Mouse (Mus musculus) left cerebral cortex, postnatal 25 days (tissue): Measurements from ENCODE around the gene Tmem94. TPM values are rescaled to one million over a fixed set of nuclear protein-coding genes. Genes with fewer than 3 reads are reported as not detected.
A peak's percentile ranks its signal among the peaks of the same experiment; 100 is the strongest.
"Not testable (repeated sequence)": the region's sequence is repeated elsewhere in the genome, so short reads cannot be mapped to it uniquely, and the experiment has no call there.

Source experiments
- DNase-seq, 2 experiments: peaks; one replicate each; pipeline ENCODE4 v3.0.0; 2022; ENCODE audit warnings: low spot score in 2 of 2, mixed read lengths in 1 of 2
- intact Hi-C: fragments of 180-260 bp; cut with DNase I; formaldehyde crosslinking; loops from one replicate; pipeline ENCODE4 v1.15.1; 2025
- total RNA-seq, 2 experiments: library from RNA; stranded (reverse); gene quantifications; 2 replicates each; pipeline ENCODE4 v1.2.3; 2021

The Tmem94 gene
- total RNA-seq: 10 to 100 TPM; 54.9 to 59.1 TPM

GRCm38 (mm10) chr11:115765103-115765606, at the start of gene Tmem94:
Gene Tmem94, plus strand, starts transcription at chr11:115765433.
- peak; percentile 98 for DNase-seq
- intact Hi-C loops: no loop called here

GRCm38 (mm10) chr11:115716410-115717338, 48.6 kb upstream of the Tmem94 start:
- intact Hi-C loops: no loop called here
- no peak for DNase-seq

- no peak for DNase-seq
- intact Hi-C loops: no loop called here
These were observed 47.4 kb upstream of the Tmem94 start for GRCm38 (mm10) chr11:115717660-115718390.

- DNase-seq: peak; percentile 76 to 85
- intact Hi-C loops: loop anchor here (1.0 to 5.0 kb wide), 2 partner anchors 92 to 135 kb away; partner anchors contain the start of genes Myo15b and Tsen54
These were observed 42.6 kb upstream of the Tmem94 start for GRCm38 (mm10) chr11:115722638-115723037.

- intact Hi-C loops: loop anchor here (5.0 kb wide), 1 partner anchor 134 kb away; the partner anchor contains the start of gene Myo15b
- DNase-seq: no peak
These were observed 42.0 kb upstream of the Tmem94 start for GRCm38 (mm10) chr11:115723231-115723630.

GRCm38 (mm10) chr11:115734041-115734686, 31.1 kb upstream of the Tmem94 start:
- intact Hi-C loops: loop anchor here (10.0 kb wide), 1 partner anchor 251 kb away; no protein-coding TSS in a partner anchor
- DNase-seq: peak in 1 of 2 experiments; percentile 62

GRCm38 (mm10) chr11:115737608-115738208, 27.5 kb upstream of the Tmem94 start:
- no peak for DNase-seq
- intact Hi-C loops: loop anchor here (10.0 kb wide), 1 partner anchor 247 kb away; no protein-coding TSS in a partner anchor

GRCm38 (mm10) chr11:115738275-115738885, 26.9 kb upstream of the Tmem94 start:
- DNase-seq: no peak
- intact Hi-C loops: loop anchor here (10.0 kb wide), 1 partner anchor 246 kb away; no protein-coding TSS in a partner anchor

- DNase-seq: no peak
- intact Hi-C loops: no loop called here
These were observed 24.2 kb upstream of the Tmem94 start for GRCm38 (mm10) chr11:115741070-115741469.

- DNase-seq: no peak
- intact Hi-C loops: no loop called here
These were observed 22.3 kb upstream of the Tmem94 start for GRCm38 (mm10) chr11:115742926-115743325.

- intact Hi-C loops: no loop called here
- DNase-seq: no peak
These were observed 20.8 kb upstream of the Tmem94 start for GRCm38 (mm10) chr11:115744385-115744784.

GRCm38 (mm10) chr11:115746109-115746508, 19.1 kb upstream of the Tmem94 start:
- DNase-seq: no peak
- intact Hi-C loops: no loop called here

- no peak for DNase-seq
- intact Hi-C loops: no loop called here
These were observed 18.5 kb upstream of the Tmem94 start for GRCm38 (mm10) chr11:115746762-115747161.

GRCm38 (mm10) chr11:115747351-115747750, 17.9 kb upstream of the Tmem94 start:
- intact Hi-C loops: no loop called here

GRCm38 (mm10) chr11:115749834-115750233, 15.4 kb upstream of the Tmem94 start:
- DNase-seq: peak in 1 of 2 experiments; percentile 38
- intact Hi-C loops: no loop called here

More at GRCm38 (mm10) chr11:115747351-115747750, 17.9 kb upstream of the Tmem94 start:
- no peak for DNase-seq

- intact Hi-C loops: no loop called here
- DNase-seq: no peak
These were observed 13.5 kb upstream of the Tmem94 start for GRCm38 (mm10) chr11:115751725-115752124.

- intact Hi-C loops: no loop called here
- DNase-seq: no peak
These were observed 12.6 kb upstream of the Tmem94 start for GRCm38 (mm10) chr11:115752653-115753052.

- no peak for DNase-seq
- intact Hi-C loops: no loop called here
These were observed 11.7 kb upstream of the Tmem94 start for GRCm38 (mm10) chr11:115753485-115753884.

GRCm38 (mm10) chr11:115762176-115762575, 3.1 kb upstream of the Tmem94 start:
- intact Hi-C loops, DNase-seq: not testable (repeated sequence)
